Comparison of ENCODE assay signal across 10 mouse cellular contexts in the genomic region with DNA sequence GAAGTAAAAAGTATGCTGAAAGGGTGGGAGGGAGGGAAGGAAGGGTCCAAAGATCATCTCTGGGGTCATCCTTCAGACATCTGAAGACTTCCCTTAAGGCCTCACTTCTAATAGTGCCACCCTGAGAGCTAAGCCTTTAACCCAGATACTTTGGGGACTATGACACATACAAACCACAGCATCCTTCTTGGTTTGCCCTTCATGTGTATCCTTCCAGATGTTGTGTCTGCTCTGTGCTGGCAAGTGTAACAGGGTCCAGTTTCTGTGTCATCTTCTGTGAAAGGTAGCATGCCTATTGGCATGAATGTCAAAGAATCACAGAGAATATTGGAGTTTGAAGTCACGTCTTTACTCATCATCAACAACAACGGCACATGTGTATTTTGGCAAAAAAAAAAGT.
"Had no signal": no experiment of that assay in that cellular context is flagged by ENCODE, and none has a peak within 500 bp of the region (broad histone marks: within the 10 kb centered on the region; RNA-seq: fewer than 3 reads in every experiment).

No protein-coding gene starts in this region.

- ATAC-seq: midbrain, embryonic 16.5 days had no signal

- DNase-seq: lung, adult 18-20 months; lung, postnatal 14 days; lung, postnatal 36 days; midbrain, embryonic 14.5 days; retina, postnatal 1 day; right cerebral cortex, postnatal 14 days; thymus, adult 2 months; thymus, postnatal 25 days; thymus, postnatal 4 days had no signal
